Mouse (Mus musculus) ovary, postnatal 10 days (tissue): ENCODE results near the gene Olfr679.
"Not testable (repeated sequence)": the region's sequence is repeated elsewhere in the genome, so short reads cannot be mapped to it uniquely, and the experiment has no call there.

Experiments used
- DNase-seq: peaks from one replicate; pipeline ENCODE4 v3.0.0; 2022; ENCODE audit warnings: low spot score

Gene Olfr679

GRCm38 (mm10) chr7:105080905-105081304, at the start of gene Olfr679:
TSS of gene Olfr679 (plus strand) at chr7:105081205.
- DNase-seq: no peak

- no peak for DNase-seq
These were observed 48.6 kb upstream of the Olfr679 start, which contains the start of gene Olfr676 for GRCm38 (mm10) chr7:105032398-105032797. TSS of gene Olfr676 (plus strand) at chr7:105032698.

- DNase-seq: not testable (repeated sequence)
These were observed 47.2 kb upstream of the Olfr679 start for GRCm38 (mm10) chr7:105033836-105034235.

- DNase-seq: no peak
These were observed 22.1 kb upstream of the Olfr679 start for GRCm38 (mm10) chr7:105058951-105059350.

GRCm38 (mm10) chr7:105064175-105064574, 16.8 kb upstream of the Olfr679 start, which contains the start of gene Olfr678:
TSS of gene Olfr678 (plus strand) at chr7:105064475.
- DNase-seq: no peak

- DNase-seq: not testable (repeated sequence)
These were observed 11.7 kb downstream of the Olfr679 start, which contains the start of gene Olfr680-ps1 for GRCm38 (mm10) chr7:105092717-105093116. TSS of gene Olfr680-ps1 (minus strand) at chr7:105092817.

- no peak for DNase-seq
These were observed 35.5 kb downstream of the Olfr679 start, which contains the start of gene Olfr681 for GRCm38 (mm10) chr7:105116536-105116935. TSS of gene Olfr681 (plus strand) at chr7:105116836.
